Comparison of ENCODE assay signal across 14 mouse cellular contexts in the genomic region with DNA sequence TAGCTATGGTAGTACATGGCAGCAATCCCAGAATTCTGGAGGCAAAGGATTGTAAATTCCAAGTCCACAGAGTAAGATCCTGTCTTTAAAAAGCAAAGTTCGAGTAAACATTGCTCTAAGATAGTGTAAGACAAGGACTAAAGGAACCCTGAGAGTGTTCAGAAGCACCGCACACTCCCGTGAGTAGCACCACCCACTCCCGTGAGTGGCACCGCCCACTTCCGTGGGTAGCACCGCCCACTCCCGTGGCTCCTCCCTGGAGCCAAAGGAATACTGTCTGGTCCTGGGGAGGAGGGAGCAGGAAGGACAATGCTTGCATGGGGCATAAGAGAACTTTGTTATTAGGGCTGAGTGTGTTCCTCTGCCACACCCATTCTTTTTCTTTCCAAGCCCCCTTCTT. TPM values are rescaled to one million over a fixed set of nuclear protein-coding genes. Genes with fewer than 3 reads are reported as not detected.
"Had no signal": no experiment of that assay in that cellular context is flagged by ENCODE, and none has a peak within 500 bp of the region (broad histone marks: within the 10 kb centered on the region; RNA-seq: fewer than 3 reads in every experiment).

No protein-coding gene starts in this region.

- DNase-seq: gastrocnemius, postnatal 14 days; gastrocnemius, postnatal 36 days; heart, adult 18-20 months; heart, postnatal 10 days; kidney, adult 11 months; kidney, adult 2 months; kidney, adult 9 months; kidney, postnatal 14 days; kidney, postnatal 36 days; layer of hippocampus, adult 9-11 months; layer of hippocampus, postnatal 36 days; left cerebral cortex, postnatal 4 days had no signal

RNA-seq across cellular contexts. Expression of a gene that starts 48.4 kb away (rescaled TPM):
- total RNA-seq: hematopoietic stem cell, adult 5-6 weeks; liver, adult 2 months had no signal
